Mouse (Mus musculus): ENCODE results near the gene Phpt1. TPM values are rescaled to one million over a fixed set of nuclear protein-coding genes. Genes with fewer than 3 reads are reported as not detected.

Gene Phpt1
- polyA plus RNA-seq, 1 experiment from 2014 or later = 149 TPM

DNA sequence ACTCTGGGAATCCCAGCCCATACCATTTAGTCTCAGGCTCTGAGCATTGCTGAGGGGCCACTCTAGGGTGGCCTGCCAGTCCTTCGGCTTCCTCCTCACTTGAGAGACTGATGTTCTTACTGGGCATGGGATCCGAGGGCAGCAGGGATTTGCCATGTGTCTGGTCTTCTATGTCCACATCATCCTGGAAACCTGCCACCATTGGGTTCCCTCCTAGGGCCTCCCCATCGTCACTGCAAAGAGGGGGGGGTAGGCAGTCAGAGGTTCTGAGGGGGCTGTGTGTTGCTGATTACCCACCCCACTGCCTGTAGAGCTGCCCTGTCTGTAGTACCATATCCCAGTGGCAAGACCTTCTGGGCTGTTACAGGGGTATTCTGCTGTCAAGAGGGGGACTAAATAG is 10.6 kb upstream of the Phpt1 start:
- WGBS = 83% methylated on average over 3 of the region's 3 CpGs
- peaks cover 1% of the 10 kb centered on the region for H3K27me3 ChIP-seq (ENCODE audit: control insufficient read depth, insufficient read depth, low read depth, low read length)

DNA sequence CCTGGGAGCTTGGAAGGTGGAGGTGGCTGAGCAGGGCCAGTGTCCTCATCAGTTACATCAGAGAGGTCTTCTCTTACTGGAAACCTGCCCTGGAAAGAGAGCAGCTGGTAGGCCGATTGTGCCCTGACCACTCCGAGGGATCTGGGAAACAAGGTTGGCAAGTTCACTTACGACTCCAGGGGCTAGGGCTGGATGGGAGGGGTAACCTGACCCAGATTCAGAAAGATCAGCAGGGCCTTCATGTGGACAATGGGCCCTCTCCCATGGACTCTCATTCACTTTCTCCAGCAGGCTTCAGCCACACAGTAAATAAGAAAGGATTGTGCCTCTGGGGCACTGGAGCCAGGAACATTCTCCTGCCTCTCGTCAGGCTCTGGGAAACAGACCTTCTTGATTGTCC is 9.8 kb upstream of the Phpt1 start:
- Histone ChIP-seq H3K4me1 (ENCODE audit: control insufficient read depth, insufficient read depth, low read length) (peaks cover 25% of the 10 kb centered on the region), H3K27ac (ENCODE audit: low read length) (no peak overlapping the region), H3K27me3 (ENCODE audit: control insufficient read depth, insufficient read depth, low read depth, low read length) (peaks cover 9% of the 10 kb centered on the region), H3K9me3 (replicated peaks; ENCODE audit: control insufficient read depth, low read length, poor library complexity, severe bottlenecking) (no peaks in the 10 kb centered on the region), H3K9ac (ENCODE audit: low read depth, low read length) (no peak overlapping the region), H3K36me3 (ENCODE audit: control insufficient read depth, insufficient read depth, low read length) (peaks cover 16% of the 10 kb centered on the region; the same call in 1 of the 2 replicates), H3K4me3 (ENCODE audit: low read depth, low read length) (no peak overlapping the region), H3K4me2 (ENCODE audit: low read length) (no peak overlapping the region)
- WGBS = 83% methylated on average over 4 of the region's 4 CpGs
- ATAC-seq = no peak

More for the DNA sequence above, 10.6 kb upstream of the Phpt1 start:
- Histone ChIP-seq H3K4me2 (ENCODE audit: low read length) (no peak overlapping the region), H3K9ac (ENCODE audit: low read depth, low read length) (no peak overlapping the region), H3K27ac (ENCODE audit: low read length) (no peak overlapping the region), H3K4me3 (ENCODE audit: low read depth, low read length) (no peak overlapping the region), H3K4me1 (ENCODE audit: control insufficient read depth, insufficient read depth, low read length) (peaks cover 18% of the 10 kb centered on the region), H3K9me3 (replicated peaks; ENCODE audit: control insufficient read depth, low read length, poor library complexity, severe bottlenecking) (no peaks in the 10 kb centered on the region), H3K36me3 (ENCODE audit: control insufficient read depth, insufficient read depth, low read length) (peaks cover 16% of the 10 kb centered on the region; the same call in 1 of the 2 replicates)
- ATAC-seq = no peak

DNA sequence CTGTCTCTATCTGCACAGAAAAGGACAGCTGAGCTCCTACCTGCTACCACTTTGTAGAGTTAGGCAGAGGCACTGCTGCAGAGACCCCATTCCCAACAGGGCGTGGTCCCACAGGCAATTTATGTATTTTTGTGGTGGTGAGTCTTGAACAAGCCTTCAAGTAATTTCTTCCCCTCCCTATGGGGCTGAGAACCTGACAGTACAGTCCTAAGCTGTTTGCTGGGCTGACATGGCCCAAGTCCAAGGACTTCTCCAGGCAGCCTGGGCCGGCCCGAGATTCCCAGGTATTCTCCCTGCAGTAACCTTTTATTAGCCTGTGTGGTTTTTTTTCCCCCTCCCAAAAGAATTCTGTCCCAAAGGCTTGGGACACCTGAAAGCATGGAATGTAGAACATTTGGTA is 9.1 kb upstream of the Phpt1 start:
- no peak for ATAC-seq
- 91% methylated on average over 3 of the region's 3 CpGs for WGBS
- H3K36me3 ChIP-seq (ENCODE audit: control insufficient read depth, insufficient read depth, low read length) = peaks cover 16% of the 10 kb centered on the region; the same call in 1 of the 2 replicates

GRCm38 (mm10) chr2:25583571-25583970 is 8.5 kb upstream of the Phpt1 start:
- Histone ChIP-seq H3K9ac (ENCODE audit: low read depth, low read length) (no peak overlapping the region), H3K9me3 (replicated peaks; ENCODE audit: control insufficient read depth, low read length, poor library complexity, severe bottlenecking) (no peaks in the 10 kb centered on the region), H3K27me3 (ENCODE audit: control insufficient read depth, insufficient read depth, low read depth, low read length) (peaks cover 22% of the 10 kb centered on the region), H3K4me3 (ENCODE audit: low read depth, low read length) (no peak overlapping the region), H3K4me1 (ENCODE audit: control insufficient read depth, insufficient read depth, low read length) (peaks cover 30% of the 10 kb centered on the region), H3K36me3 (ENCODE audit: control insufficient read depth, insufficient read depth, low read length) (peaks cover 21% of the 10 kb centered on the region; the same call in 1 of the 2 replicates), H3K27ac (ENCODE audit: low read length) (no peak overlapping the region), H3K4me2 (ENCODE audit: low read length) (no peak overlapping the region)
- ATAC-seq = no peak
- 71% methylated on average over 4 of the region's 4 CpGs for WGBS

More for the DNA sequence above, 9.1 kb upstream of the Phpt1 start:
- H3K9ac ChIP-seq (ENCODE audit: low read depth, low read length) = no peak overlapping the region
- no peak overlapping the region for H3K4me2 ChIP-seq (ENCODE audit: low read length)
- no peaks in the 10 kb centered on the region for H3K9me3 ChIP-seq (replicated peaks; ENCODE audit: control insufficient read depth, low read length, poor library complexity, severe bottlenecking)
- peaks cover 30% of the 10 kb centered on the region for H3K4me1 ChIP-seq (ENCODE audit: control insufficient read depth, insufficient read depth, low read length)
- no peak overlapping the region for H3K4me3 ChIP-seq (ENCODE audit: low read depth, low read length)
- no peak overlapping the region for H3K27ac ChIP-seq (ENCODE audit: low read length)
- peaks cover 16% of the 10 kb centered on the region for H3K27me3 ChIP-seq (ENCODE audit: control insufficient read depth, insufficient read depth, low read depth, low read length)

DNA sequence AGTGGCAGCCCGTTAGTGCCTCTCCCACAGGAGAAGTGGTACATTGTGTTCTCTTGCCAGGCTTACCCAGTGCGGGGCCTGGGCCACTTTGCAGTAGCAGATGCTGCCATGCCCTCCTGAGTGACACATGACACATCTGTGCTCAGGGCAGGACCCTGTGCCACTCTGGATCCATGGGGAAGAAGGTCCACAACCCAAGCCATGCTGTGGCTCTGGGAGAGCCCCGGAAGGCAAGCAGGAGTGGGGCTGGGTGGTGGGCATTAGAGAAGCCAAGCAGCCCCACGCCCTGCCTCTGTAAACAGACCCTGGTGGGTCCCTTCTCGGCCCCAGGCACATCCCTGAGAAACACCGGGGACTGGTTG is 8.1 kb upstream of the Phpt1 start:
- WGBS = 81% methylated on average over 6 of the region's 6 CpGs
- H3K4me1 ChIP-seq (ENCODE audit: control insufficient read depth, insufficient read depth, low read length) = peaks cover 32% of the 10 kb centered on the region
- peaks cover 26% of the 10 kb centered on the region for H3K27me3 ChIP-seq (ENCODE audit: control insufficient read depth, insufficient read depth, low read depth, low read length)
- no peak overlapping the region for H3K4me3 ChIP-seq (ENCODE audit: low read depth, low read length)
- no peak overlapping the region for H3K4me2 ChIP-seq (ENCODE audit: low read length)
- H3K36me3 ChIP-seq (ENCODE audit: control insufficient read depth, insufficient read depth, low read length) = peaks cover 22% of the 10 kb centered on the region; the same call in 1 of the 2 replicates
- no peak overlapping the region for H3K9ac ChIP-seq (ENCODE audit: low read depth, low read length)
- ATAC-seq = no peak
- no peaks in the 10 kb centered on the region for H3K9me3 ChIP-seq (replicated peaks; ENCODE audit: control insufficient read depth, low read length, poor library complexity, severe bottlenecking)
- H3K27ac ChIP-seq (ENCODE audit: low read length) = no peak overlapping the region

- H3K27me3 ChIP-seq (ENCODE audit: control insufficient read depth, insufficient read depth, low read depth, low read length) = peaks cover 31% of the 10 kb centered on the region
- H3K9ac ChIP-seq (ENCODE audit: low read depth, low read length) = no peak overlapping the region
- no peak overlapping the region for H3K4me3 ChIP-seq (ENCODE audit: low read depth, low read length)
- 0 out of 2 replicates have a peak overlapping the region, but pooled peaks have one; percentile 23 for H3K4me2 ChIP-seq (ENCODE audit: low read length)
- H3K4me1 ChIP-seq (ENCODE audit: control insufficient read depth, insufficient read depth, low read length) = peaks cover 37% of the 10 kb centered on the region
- peaks cover 26% of the 10 kb centered on the region; the same call in 1 of the 2 replicates for H3K36me3 ChIP-seq (ENCODE audit: control insufficient read depth, insufficient read depth, low read length)
- ATAC-seq = peak; percentile 44
- H3K27ac ChIP-seq (ENCODE audit: low read length) = 0 out of 2 replicates have a peak overlapping the region, but pooled peaks have one; percentile 22
- H3K9me3 ChIP-seq (replicated peaks; ENCODE audit: control insufficient read depth, low read length, poor library complexity, severe bottlenecking) = no peaks in the 10 kb centered on the region
- 50% methylated on average over 12 of the region's 12 CpGs for WGBS
Measured at GRCm38 (mm10) chr2:25582466-25583119, 7.6 kb upstream of the Phpt1 start.

DNA sequence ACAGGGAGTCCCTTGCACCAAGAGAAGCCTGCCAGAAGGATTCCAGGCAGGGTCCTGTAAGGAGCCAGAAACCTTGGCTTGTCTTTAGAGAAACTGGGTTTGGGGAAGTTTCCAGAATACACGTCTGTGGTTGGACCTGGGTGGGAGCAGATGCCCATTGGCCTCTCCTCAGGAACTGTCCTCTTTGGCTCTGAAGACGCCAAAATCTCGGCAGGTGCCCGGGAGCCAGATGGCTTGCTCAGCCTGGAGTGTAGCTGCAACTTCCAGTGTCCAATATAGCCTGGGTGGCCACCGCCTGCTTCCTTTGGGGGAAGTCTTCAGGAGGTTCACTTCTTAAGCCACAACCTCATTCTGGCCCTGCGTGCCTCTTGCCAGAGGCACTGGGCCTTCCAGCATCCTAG is 6.9 kb upstream of the Phpt1 start:
- Histone ChIP-seq H3K4me1 (ENCODE audit: control insufficient read depth, insufficient read depth, low read length) (peaks cover 42% of the 10 kb centered on the region), H3K9ac (ENCODE audit: low read depth, low read length) (peak overlapping the region; percentile 78; the same call in 1 of the 2 replicates), H3K27me3 (ENCODE audit: control insufficient read depth, insufficient read depth, low read depth, low read length) (peaks cover 38% of the 10 kb centered on the region), H3K4me2 (ENCODE audit: low read length) (peak overlapping the region; percentile 70), H3K36me3 (ENCODE audit: control insufficient read depth, insufficient read depth, low read length) (peaks cover 30% of the 10 kb centered on the region; the same call in 1 of the 2 replicates), H3K4me3 (ENCODE audit: low read depth, low read length) (peak overlapping the region; percentile 53), H3K9me3 (replicated peaks; ENCODE audit: control insufficient read depth, low read length, poor library complexity, severe bottlenecking) (no peaks in the 10 kb centered on the region), H3K27ac (ENCODE audit: low read length) (peak overlapping the region; percentile 32; the same call in 1 of the 2 replicates)
- peak; percentile 8 for ATAC-seq
- 29% methylated on average over 6 of the region's 6 CpGs for WGBS

DNA sequence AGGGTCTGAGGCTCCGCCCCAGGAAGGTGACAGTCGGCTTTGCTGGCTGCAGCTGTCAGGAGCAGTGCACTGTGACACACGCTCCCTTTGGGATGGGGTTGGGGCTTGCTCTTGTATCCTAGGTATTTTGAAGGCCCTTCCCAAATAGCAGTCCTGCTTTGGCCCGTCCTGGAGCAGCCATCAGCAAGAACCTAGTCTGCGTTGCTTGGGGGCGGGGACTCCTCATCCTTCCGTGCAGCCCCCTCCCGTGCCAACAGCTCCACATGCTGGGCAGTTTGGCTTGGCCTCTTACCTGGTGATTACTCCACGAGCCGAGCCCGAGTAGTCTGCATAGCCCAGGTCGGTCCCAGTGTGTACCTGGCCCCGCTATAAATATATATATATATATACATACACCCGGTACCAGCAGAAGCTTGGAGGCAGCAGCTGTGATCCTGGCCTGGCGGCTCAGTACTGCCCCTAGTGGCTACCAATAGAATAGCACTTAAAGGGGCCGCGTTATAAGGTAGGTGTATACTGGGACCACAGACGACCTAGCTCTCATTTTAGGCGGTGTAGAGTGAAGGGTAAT is 6.4 kb upstream of the Phpt1 start, which contains the start of gene Ajm1:
Ajm1 (minus strand) TSS at position 464 of the 571 bp plus-strand sequence.
- peak; percentile 82 for ATAC-seq

DNA sequence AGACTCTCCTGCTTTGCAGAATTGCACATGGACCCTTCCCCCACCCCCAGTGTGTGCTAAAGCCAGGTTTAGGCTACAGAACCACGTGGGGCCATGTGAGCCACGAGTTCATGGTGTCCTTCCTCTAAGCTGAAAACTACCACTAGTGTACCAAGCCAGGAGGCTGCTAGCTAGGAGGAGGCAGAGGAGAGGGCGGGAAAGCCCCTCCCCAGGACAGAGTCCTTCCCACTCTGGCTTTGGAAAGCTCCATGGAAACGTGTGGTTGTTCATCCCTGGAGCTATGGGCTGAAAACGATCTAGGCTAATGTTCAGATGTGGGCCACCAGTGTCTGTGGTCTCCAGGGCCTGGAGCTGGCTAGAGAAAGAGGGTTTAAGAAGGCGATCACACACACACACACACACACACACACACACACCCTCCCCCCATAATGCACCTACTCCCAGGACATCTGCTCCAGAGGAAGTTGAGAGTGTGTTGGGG is 5.6 kb upstream of the Phpt1 start:
- Histone ChIP-seq H3K4me1 (ENCODE audit: control insufficient read depth, insufficient read depth, low read length) (peaks cover 45% of the 10 kb centered on the region), H3K27me3 (ENCODE audit: control insufficient read depth, insufficient read depth, low read depth, low read length) (peaks cover 49% of the 10 kb centered on the region), H3K4me3 (ENCODE audit: low read depth, low read length) (peak overlapping the region; percentile 53), H3K36me3 (ENCODE audit: control insufficient read depth, insufficient read depth, low read length) (peaks cover 27% of the 10 kb centered on the region; the same call in 1 of the 2 replicates), H3K9me3 (replicated peaks; ENCODE audit: control insufficient read depth, low read length, poor library complexity, severe bottlenecking) (no peaks in the 10 kb centered on the region), H3K27ac (ENCODE audit: low read length) (no peak overlapping the region), H3K9ac (ENCODE audit: low read depth, low read length) (peak overlapping the region; percentile 78), H3K4me2 (ENCODE audit: low read length) (peak overlapping the region; percentile 70)
- no peak for ATAC-seq
- WGBS = 38% methylated on average over 6 of the region's 6 CpGs

More for the DNA sequence above, 6.4 kb upstream of the Phpt1 start, which contains the start of gene Ajm1:
- Histone ChIP-seq H3K36me3 (ENCODE audit: control insufficient read depth, insufficient read depth, low read length) (peaks cover 27% of the 10 kb centered on the region; the same call in 1 of the 2 replicates), H3K9me3 (replicated peaks; ENCODE audit: control insufficient read depth, low read length, poor library complexity, severe bottlenecking) (no peaks in the 10 kb centered on the region), H3K4me1 (ENCODE audit: control insufficient read depth, insufficient read depth, low read length) (peaks cover 42% of the 10 kb centered on the region), H3K27me3 (ENCODE audit: control insufficient read depth, insufficient read depth, low read depth, low read length) (peaks cover 44% of the 10 kb centered on the region), H3K4me3 (ENCODE audit: low read depth, low read length) (peak within 1 kb of the TSS; percentile 53), H3K27ac (ENCODE audit: low read length) (peak within 1 kb of the TSS; percentile 32; the same call in 1 of the 2 replicates), H3K4me2 (ENCODE audit: low read length) (peak within 1 kb of the TSS; percentile 70), H3K9ac (ENCODE audit: low read depth, low read length) (peak within 1 kb of the TSS; percentile 78)
- WGBS = 6% methylated on average over 19 of the region's 19 CpGs

Data from midbrain, embryonic 16.5 days (tissue).